Mouse (Mus musculus) myocyte (in vitro differentiated cells): ENCODE results near the gene Nisch.

Source experiments
- CEBPB ChIP-seq: IDR thresholded peaks from 2 replicates; pipeline ENCODE4 v1.6.1; 2011; ENCODE audit warnings: mild to moderate bottlenecking, moderate library complexity; ENCODE audit not compliant: poor library complexity, insufficient read depth, severe bottlenecking
- E2F4 ChIP-seq: IDR thresholded peaks from one replicate; pipeline ENCODE4 v1.6.1; 2011; ENCODE audit warnings: mild to moderate bottlenecking, control low read depth, moderate library complexity; ENCODE audit not compliant: insufficient read depth
- MAX ChIP-seq: IDR thresholded peaks from one replicate; pipeline ENCODE4 v1.6.1; 2011; ENCODE audit warnings: low read depth, mild to moderate bottlenecking, control low read depth
- MYOD1 ChIP-seq, 3 experiments: IDR thresholded peaks; one replicate each; pipeline ENCODE4 v1.6.1; 2011; ENCODE audit warnings: control low read depth in 2 of 3, low read depth in 2 of 3, mild to moderate bottlenecking in 2 of 3, moderate library complexity in 1 of 3; ENCODE audit not compliant: insufficient read length in 2 of 3, control insufficient read depth in 1 of 3
- MYOG ChIP-seq, 3 experiments: IDR thresholded peaks; one replicate each; pipeline ENCODE4 v1.6.1; 2011; ENCODE audit warnings: control low read depth in 2 of 3, low read depth in 2 of 3, mild to moderate bottlenecking in 2 of 3; ENCODE audit not compliant: insufficient read length in 2 of 3, control insufficient read depth in 1 of 3, insufficient read depth in 1 of 3
- POLR2A ChIP-seq: IDR thresholded peaks from one replicate; pipeline ENCODE4 v1.6.1; 2011; ENCODE audit warnings: low read depth, mild to moderate bottlenecking, control low read depth, moderate library complexity; ENCODE audit not compliant: insufficient read length
- POLR2AphosphoS2 ChIP-seq: IDR thresholded peaks from one replicate; pipeline ENCODE4 v1.6.1; 2011; ENCODE audit warnings: low read depth, control low read depth; ENCODE audit not compliant: insufficient read length
- REST ChIP-seq: IDR thresholded peaks from one replicate; pipeline ENCODE4 v1.6.1; 2011; ENCODE audit warnings: mild to moderate bottlenecking, control low read depth, moderate library complexity; ENCODE audit not compliant: insufficient read depth, insufficient read length
- SRF ChIP-seq: IDR thresholded peaks from one replicate; pipeline ENCODE4 v1.6.1; 2011; ENCODE audit warnings: low read depth; ENCODE audit not compliant: control insufficient read depth, insufficient read length
- TCF12 ChIP-seq: IDR thresholded peaks from one replicate; pipeline ENCODE4 v1.6.1; 2011; ENCODE audit warnings: mild to moderate bottlenecking, control low read depth; ENCODE audit not compliant: poor library complexity, insufficient read depth, severe bottlenecking
- TCF3 ChIP-seq: IDR thresholded peaks from one replicate; pipeline ENCODE4 v1.6.1; 2011; ENCODE audit warnings: low read depth, control low read depth; ENCODE audit not compliant: insufficient read length
- USF1 ChIP-seq: IDR thresholded peaks from one replicate; pipeline ENCODE4 v1.6.1; 2011; ENCODE audit warnings: low read depth, mild to moderate bottlenecking, control low read depth, moderate library complexity

GRCm38 (mm10) chr14:31133023-31133665 lies 83.6 kb downstream of the Nisch start:
- no peak for TF ChIP-seq REST
- TF ChIP-seq POLR2A, result no peak
- TF ChIP-seq USF1, result no peak
- TF ChIP-seq POLR2AphosphoS2, result no peak
- no peak for TF ChIP-seq MAX
- no peak for TF ChIP-seq MYOG (IDR thresholded peaks at IDR 0.05; ENCODE audit: control insufficient read depth in 1 of 3, insufficient read depth in 1 of 3, insufficient read length in 2 of 3, low read depth in 2 of 3)
- no peak for TF ChIP-seq MYOD1 (IDR thresholded peaks at IDR 0.05; ENCODE audit: control insufficient read depth in 1 of 3, insufficient read length in 2 of 3, low read depth in 2 of 3)
- TF ChIP-seq TCF12, result no peak
- TF ChIP-seq TCF3, result no peak
- no peak for TF ChIP-seq E2F4
- no peak for TF ChIP-seq CEBPB
- no peak for TF ChIP-seq SRF
